Mouse (Mus musculus) megakaryocyte, embryonic 14.5 days (primary cell): ENCODE data around the gene Gm17728.

ENCODE experiments used
- FLI1 ChIP-seq: IDR thresholded peaks from 2 replicates; pipeline ENCODE4 v1.6.1; 2012; ENCODE audit warnings: low read length, inconsistent platforms, mixed read lengths
- GATA1 ChIP-seq: IDR thresholded peaks from 3 replicates; pipeline ENCODE4 v1.6.1; 2012; ENCODE audit warnings: mixed read lengths, low read length, inconsistent platforms, borderline replicate concordance

- TF ChIP-seq GATA1: no peak
- TF ChIP-seq FLI1: no peak
Measured at GRCm38 (mm10) chr17:9397493-9397892, 24.4 kb upstream of the Gm17728 start.
